Mouse (Mus musculus) natural killer cell, adult 2 months (primary cell): Measurements from ENCODE around the gene Rhbdl2.

Experiments
- DNase-seq, 2 experiments: peaks; one replicate each; pipeline ENCODE4 v3.0.0; 2022; ENCODE audit warnings: low spot score in 2 of 2

Rhbdl2 gene

GRCm38 (mm10) chr4:123787191-123787985, at the start of gene Rhbdl2:
TSS of gene Rhbdl2 (plus strand) at chr4:123787874.
- no peak for DNase-seq

DNA sequence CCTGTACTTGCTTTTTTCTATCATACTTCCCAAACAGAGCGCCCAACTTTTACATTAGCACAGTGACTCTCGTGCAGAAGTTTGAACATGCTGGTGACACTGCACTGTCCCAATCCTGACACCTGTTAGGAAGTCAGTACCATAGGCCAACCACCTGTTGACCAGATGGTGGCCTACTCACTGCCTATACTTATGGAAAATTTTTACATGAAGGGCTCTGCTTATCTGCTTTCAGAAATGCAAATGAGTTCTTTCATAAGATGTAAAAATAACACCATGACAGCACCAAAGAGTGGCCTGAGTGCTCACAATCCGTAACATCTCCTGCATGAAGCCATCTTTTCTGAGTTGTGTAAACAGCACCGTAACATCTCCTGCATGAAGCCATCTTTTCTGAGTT, 49.0 kb upstream of the Rhbdl2 start:
- no peak for DNase-seq

DNA sequence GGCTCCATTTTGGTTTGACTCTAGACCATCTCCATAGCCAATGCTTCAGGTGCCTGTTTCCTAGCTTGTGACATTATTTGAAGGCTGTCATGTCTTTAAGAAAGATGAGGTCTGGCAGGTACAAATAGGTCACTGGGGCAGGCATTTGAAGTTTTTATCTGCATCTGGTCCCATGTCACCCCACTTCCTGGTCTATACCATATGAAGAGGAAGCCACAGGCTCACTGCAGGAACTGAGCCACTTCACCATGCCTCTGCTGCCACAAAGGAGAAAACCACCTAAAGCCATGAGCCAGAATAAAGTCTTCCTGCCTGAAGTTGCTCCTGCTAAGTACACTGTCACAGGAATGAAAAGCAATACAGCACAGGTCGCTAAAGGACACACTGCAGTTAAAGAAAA, 44.8 kb upstream of the Rhbdl2 start:
- no peak for DNase-seq

- no peak for DNase-seq
Measured at GRCm38 (mm10) chr4:123745221-123745775, 42.4 kb upstream of the Rhbdl2 start.

DNA sequence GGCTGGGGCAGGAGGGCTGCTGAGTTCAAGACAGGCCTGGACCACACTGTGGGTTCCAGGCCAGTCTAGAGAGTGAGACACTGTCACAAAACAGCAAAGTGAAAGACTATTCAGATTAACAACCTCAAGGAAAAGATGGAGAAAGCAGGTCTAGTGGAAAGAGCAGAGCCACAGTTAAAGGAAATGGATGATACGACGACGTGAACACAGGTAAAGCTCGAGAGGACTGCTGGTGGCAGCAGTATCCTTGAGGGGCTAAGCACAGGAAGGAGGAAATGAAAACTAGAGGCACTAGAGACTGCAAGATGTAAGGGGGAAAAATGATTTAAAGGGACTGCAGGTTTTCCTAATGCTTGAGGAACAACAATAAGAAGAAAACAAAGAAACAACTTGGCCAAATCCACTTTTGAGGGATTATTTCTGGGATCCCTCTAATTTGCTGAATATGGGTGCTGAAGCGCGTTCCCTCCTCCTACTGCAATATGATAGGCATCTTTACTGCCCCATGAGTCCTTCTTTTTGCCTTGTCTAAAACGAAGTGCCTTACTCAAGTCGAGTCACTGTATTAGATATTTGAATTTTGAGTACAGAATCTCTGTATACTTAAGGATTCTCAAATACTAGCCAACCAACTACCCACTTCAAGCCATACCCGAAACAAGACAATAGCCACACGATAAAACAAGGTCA, 38.8 kb upstream of the Rhbdl2 start:
- DNase-seq, result no peak

DNA sequence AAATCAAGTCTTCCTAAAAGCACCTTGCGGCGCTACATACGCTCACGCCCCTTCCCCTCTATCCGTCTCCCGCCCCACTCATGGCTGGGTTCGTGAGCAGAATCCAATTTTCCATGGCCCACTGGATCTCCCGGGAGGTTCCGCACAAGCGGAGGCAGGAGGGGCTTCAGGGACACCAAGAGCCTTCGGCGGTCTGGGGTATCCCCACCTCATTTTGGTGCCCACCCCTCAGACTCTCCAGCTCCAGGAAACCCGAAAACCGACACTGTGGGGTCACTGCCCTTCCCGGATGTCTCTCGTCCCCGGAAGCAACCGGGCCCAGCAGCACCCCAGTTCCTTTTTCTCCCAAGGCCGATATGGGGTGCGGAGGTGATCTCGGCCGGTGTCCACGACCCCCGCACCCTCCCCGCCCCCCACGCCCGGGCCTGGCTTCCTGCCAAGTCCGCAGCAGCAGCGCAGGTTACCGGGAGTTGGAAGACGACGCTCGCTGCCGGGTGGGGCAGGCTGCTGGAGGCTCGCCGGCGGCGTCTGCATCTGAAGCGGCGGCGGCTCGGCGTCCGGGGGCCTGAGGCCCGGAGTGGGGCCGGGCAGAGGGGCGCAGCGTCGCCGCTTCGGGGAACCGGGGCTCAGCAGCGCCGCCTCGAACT, 38.1 kb upstream of the Rhbdl2 start:
- DNase-seq, result peak; percentile 6 to 8

- peak; percentile 95 to 96 for DNase-seq
Measured at GRCm38 (mm10) chr4:123750152-123750651, 37.5 kb upstream of the Rhbdl2 start, which contains the start of gene Akirin1. TSS of gene Akirin1 (minus strand) at chr4:123750345.

DNA sequence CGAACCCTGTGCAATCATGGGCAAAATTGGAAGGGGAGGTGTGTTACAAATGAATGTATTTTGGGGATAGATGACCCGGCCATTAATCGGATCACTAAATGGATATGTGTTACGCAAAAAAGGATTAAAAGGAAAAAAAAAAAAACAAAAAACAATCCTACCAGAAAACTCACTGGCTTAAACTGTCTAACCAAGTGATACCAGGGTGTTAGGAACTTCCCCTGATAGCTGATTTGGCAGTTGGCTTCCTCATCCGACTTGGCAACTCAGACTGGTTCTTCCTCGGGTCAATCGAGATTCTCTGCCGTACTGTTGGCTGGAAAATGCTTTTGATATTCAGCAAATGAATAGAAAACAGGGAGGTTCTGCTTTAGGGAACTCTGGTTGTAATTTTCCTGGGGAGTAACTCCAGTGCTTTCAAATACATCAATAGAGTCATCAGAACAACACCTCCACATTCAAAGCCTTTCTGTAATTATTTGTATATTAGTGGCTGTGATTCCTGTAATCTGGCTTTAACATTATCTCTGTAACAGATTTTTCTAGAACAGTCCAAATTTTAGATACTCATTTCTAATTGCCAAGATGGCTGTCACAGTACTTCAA, 36.9 kb upstream of the Rhbdl2 start:
- DNase-seq, result no peak

- no peak for DNase-seq
Measured at GRCm38 (mm10) chr4:123758306-123758705, 29.4 kb upstream of the Rhbdl2 start.

- DNase-seq, result no peak
Measured at GRCm38 (mm10) chr4:123765071-123765470, 22.6 kb upstream of the Rhbdl2 start.

DNA sequence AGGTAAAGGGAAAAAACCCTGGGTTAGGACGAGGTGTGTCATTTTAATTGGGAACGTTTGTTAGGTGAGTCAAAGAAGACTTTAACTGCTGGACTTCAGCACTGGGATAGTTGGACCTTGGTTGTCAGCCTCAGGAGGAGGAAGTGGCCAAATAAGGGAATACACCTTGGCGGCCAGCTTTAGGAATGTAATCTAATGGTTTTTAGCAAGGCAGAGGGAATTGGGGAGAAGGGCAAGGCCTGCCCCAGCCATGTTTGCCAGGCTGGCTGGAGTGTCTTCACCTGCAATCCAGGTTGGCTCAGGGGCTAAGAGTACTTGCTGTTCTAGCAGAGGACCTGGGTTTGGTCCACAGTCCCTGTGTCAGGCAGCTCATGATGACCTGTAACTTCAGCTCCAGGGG, 19.9 kb upstream of the Rhbdl2 start:
- DNase-seq, result no peak

DNA sequence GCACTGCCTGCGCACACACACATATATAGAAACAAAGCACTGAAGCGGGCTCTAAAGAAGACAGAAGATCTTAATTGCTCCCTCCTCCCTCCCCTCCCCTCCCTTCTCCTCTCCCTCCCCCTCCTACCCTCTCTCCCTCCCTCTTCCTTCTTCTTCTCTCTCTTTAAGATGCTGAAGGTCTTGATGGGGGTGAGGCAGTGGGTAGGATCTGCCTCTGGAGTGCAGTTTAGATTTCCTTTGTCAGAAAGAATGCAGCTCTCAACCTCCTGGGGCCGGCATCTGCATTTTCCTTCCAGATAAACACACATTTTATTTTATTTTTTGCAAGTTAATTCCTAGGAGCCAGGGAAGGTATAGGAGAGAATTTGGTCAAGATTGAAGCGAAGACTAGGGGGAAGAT, 19.4 kb upstream of the Rhbdl2 start:
- no peak for DNase-seq

DNA sequence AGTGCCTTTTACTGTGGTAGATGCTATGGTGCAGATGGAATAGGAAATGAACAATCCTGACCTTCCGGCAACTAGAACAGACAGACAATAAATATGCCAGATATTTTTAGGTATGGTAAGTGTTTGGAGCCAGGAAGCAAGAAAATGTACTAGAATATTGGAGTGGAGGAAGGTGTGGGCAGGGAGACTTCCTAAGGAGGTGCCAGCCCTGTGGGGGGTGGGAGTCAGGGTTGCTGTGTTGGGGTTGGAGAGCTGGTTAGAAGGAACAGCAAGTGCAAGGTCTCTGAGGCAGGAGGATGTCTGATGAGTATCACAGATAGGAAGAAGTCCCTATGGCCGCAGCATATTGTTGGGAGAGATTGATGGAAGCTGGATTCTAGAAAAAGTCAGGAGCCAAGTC, 5.0 kb downstream of the Rhbdl2 start:
- no peak for DNase-seq

DNA sequence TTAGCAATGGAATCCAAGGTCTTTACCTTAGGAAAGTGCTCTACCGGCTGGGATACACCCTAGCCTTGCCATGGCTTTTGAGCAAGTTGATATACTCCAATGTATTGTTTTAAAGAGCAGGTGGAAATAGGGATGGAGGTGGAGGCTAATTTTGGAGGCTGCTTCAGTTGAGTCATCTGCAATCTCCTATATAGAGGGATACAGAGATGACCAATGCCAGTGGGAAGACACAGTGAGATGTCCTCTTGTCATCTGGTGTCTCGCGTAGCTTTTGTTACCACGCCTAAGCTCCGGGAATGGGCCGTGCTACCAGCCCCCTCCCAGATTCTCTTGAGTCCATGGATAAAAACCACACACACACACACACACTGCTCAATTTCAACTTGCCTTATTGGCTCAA, 5.5 kb downstream of the Rhbdl2 start:
- DNase-seq, result no peak

DNA sequence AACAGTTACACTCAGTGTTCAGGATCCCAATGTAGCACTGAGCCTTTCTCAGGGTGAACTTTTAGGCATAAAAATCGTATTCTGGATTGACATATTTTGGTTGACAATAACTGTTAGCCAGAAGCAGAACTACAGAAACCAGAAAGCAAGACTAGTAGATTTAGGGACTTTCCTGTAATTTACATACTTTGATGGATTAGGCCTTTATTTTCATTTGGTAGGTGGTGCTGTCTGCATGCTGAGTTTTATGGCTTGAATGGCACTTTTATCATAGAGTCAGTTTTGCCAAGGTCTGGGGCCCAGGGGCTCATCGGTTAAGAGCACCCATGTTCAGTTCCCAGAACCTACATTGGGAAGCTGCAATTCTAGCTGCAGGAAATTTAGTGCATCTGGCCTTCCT, 7.4 kb downstream of the Rhbdl2 start:
- no peak for DNase-seq

DNA sequence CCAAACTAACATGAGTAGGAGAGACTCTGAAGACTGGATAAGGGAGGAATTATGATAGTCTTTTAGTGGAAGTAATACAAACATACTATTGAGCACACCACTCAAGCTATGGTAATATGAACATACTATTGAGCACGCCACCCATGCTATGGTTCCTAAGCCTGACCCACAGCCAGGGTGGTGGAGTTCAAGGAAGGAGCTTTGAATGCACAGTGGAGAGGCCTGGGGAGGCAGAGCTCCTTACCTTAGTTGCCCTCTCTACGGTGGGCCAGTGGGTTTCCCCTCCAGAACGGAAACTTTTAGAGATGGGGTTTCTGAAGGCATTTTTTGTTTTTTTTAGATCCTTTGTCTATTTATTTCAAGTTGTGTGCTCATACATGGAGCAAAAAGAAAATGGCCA, 9.7 kb downstream of the Rhbdl2 start:
- no peak for DNase-seq

- DNase-seq, result no peak
Measured at GRCm38 (mm10) chr4:123797856-123798255, 10.2 kb downstream of the Rhbdl2 start.

- DNase-seq, result no peak
Measured at GRCm38 (mm10) chr4:123803642-123804041, 16.0 kb downstream of the Rhbdl2 start.

DNA sequence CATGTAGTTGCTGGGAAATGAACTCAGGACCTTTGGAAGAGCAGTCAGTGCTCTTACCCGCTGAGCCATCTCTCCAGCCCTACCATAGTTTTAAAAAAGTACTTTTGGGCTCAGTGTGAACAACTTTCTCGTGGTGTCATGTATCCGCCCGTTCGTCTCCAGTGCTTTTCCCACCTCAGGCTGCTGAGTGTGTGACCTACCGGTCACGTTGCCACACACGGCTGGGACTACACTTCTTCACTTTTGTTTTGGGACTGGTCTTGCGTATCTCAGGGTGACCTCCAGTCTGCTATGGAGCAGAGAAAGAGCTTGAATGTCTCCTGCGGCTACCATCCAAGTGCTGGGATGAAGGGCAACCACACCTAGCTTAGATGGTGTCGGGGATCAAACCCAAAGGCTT, 20.6 kb downstream of the Rhbdl2 start:
- no peak for DNase-seq

DNA sequence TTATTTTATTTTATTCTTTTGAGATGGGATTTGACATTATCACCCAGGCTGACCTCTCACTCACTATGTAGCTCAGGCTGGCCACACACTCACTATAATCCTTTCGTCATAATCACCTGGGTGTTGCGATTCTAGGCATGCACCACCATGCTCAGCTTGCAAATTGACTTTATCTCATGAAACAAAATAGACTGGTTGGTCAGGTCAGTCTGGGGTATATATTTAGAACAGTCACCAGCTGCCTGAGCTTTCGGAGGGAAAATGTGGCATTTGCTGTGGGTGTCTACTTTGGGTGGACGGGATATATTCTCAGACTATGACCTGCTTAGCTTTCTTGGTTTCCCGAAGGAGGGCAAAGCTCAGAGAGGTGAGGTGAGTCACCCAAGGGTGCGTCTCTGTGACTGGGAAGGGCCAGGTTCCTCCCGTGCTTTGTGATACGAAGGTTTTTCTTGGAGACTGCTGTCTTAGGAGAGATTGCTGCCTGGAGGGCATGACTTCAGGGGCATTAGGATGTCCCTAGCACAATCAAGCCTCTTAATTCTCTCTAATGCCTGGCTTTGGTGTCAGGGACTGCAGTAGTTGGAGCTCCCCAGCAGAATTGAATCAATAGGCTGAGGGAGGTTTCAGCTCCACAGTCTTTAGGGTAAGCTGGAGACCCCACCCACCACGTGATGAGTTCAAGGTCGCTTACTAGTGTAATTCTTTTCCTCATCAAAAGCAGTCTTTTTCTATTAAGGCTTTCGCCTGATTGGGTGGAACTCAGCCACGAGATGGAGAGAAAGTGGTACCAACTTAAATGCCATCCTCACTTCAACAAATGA, 23.0 kb downstream of the Rhbdl2 start:
- no peak for DNase-seq

- DNase-seq, result no peak
Measured at GRCm38 (mm10) chr4:123812525-123812924, 24.9 kb downstream of the Rhbdl2 start.
